In genomic region chr2:181838293-181838680, GRCm38 (mm10) we compare ENCODE assay signal across 8 mouse cellular contexts. TPM values are rescaled to one million over a fixed set of nuclear protein-coding genes. Genes with fewer than 3 reads are reported as not detected.
DNase-seq lines count a peak whose midpoint lies in the region; ATAC-seq and TF ChIP-seq lines count a peak whose summit lies in the region.

No protein-coding gene starts in this region.

- H3K4me2 ChIP-seq in hindbrain, embryonic 15.5 days, result peak overlapping the region; percentile 75
- peak overlapping the region; percentile 80 for H3K4me2 ChIP-seq in liver, embryonic 12.5 days
- H3K4me2 ChIP-seq in neural tube, embryonic 15.5 days, result peak overlapping the region; percentile 80

- H3K4me3 ChIP-seq in gastrocnemius, adult 2 months, result peak overlapping the region; percentile 90
- peak overlapping the region; percentile 85 for H3K4me3 ChIP-seq in hindbrain, embryonic 15.5 days
- peak overlapping the region; percentile 79 for H3K4me3 ChIP-seq in liver, embryonic 12.5 days
- H3K4me3 ChIP-seq in neural tube, embryonic 15.5 days (replicated peaks), result peak overlapping the region; percentile 74

- no peaks in the 10 kb centered on the region for H3K9me3 ChIP-seq in hindbrain, embryonic 15.5 days
- no peaks in the 10 kb centered on the region for H3K9me3 ChIP-seq in liver, embryonic 12.5 days (replicated peaks)
- H3K9me3 ChIP-seq in neural tube, embryonic 15.5 days (replicated peaks), result no peaks in the 10 kb centered on the region

- intact Hi-C loops in gastrocnemius, adult 2 months (cut with DNase I), result no loop called here
- intact Hi-C loops in gastrocnemius, postnatal 14 days (cut with DNase I; ENCODE audit: low total_unique reads), result no loop called here

- H3K4me1 ChIP-seq in hindbrain, embryonic 15.5 days (replicated peaks), result peaks cover 16% of the 10 kb centered on the region
- peaks cover 28% of the 10 kb centered on the region for H3K4me1 ChIP-seq in liver, embryonic 12.5 days
- peaks cover 18% of the 10 kb centered on the region for H3K4me1 ChIP-seq in neural tube, embryonic 15.5 days

- peak; percentile 54 for ATAC-seq in erythroblast, adult 5-6 weeks (replicated peaks; ENCODE audit: low FRiP score, poor library complexity, severe bottlenecking)
- ATAC-seq in hindbrain, embryonic 15.5 days (ENCODE audit: low FRiP score, low read depth), result peak; percentile 32; the same call in 1 of the 2 replicates
- ATAC-seq in liver, embryonic 12.5 days, result peak; percentile 25
- ATAC-seq in neural tube, embryonic 15.5 days (ENCODE audit: low FRiP score), result peak; percentile 18

- peaks cover 4% of the 10 kb centered on the region; the same call in 1 of the 2 replicates for H3K36me3 ChIP-seq in hindbrain, embryonic 15.5 days
- H3K36me3 ChIP-seq in liver, embryonic 12.5 days, result peaks cover 10% of the 10 kb centered on the region
- peaks cover 9% of the 10 kb centered on the region; the same call in 1 of the 2 replicates for H3K36me3 ChIP-seq in neural tube, embryonic 15.5 days

- H3K27me3 ChIP-seq in hindbrain, embryonic 15.5 days, result no peaks in the 10 kb centered on the region
- no peaks in the 10 kb centered on the region for H3K27me3 ChIP-seq in liver, embryonic 12.5 days (replicated peaks)
- H3K27me3 ChIP-seq in neural tube, embryonic 15.5 days (replicated peaks), result no peaks in the 10 kb centered on the region

- H3K9ac ChIP-seq in hindbrain, embryonic 15.5 days, result peak overlapping the region; percentile 82
- H3K9ac ChIP-seq in liver, embryonic 12.5 days, result peak overlapping the region; percentile 87
- peak overlapping the region; percentile 65 for H3K9ac ChIP-seq in neural tube, embryonic 15.5 days (replicated peaks)

- TF ChIP-seq CTCF in gastrocnemius, adult 2 months (IDR thresholded peaks at IDR 0.05), result no peak

- WGBS in hindbrain, embryonic 15.5 days, result 0% methylated on average over 3 of the region's 3 CpGs
- WGBS in liver, embryonic 12.5 days (ENCODE audit: insufficient replicate concordance), result 11% methylated on average over 3 of the region's 3 CpGs
- WGBS in neural tube, embryonic 15.5 days, result 1% methylated on average over 3 of the region's 3 CpGs

- peak; percentile 21 for DNase-seq in gastrocnemius, adult 2 months
- DNase-seq in gastrocnemius, postnatal 14 days, result no peak
- peak; percentile 41 for DNase-seq in MN1 (ENCODE audit: low spot score)
- no peak for DNase-seq in c-Kit-positive CD71-positive TER-119-positive erythroid progenitor cells, embryonic 14.5 days (ENCODE audit: low spot score)

- peak overlapping the region; percentile 99 for H3K27ac ChIP-seq in gastrocnemius, adult 2 months
- peak overlapping the region; percentile 88 for H3K27ac ChIP-seq in hindbrain, embryonic 15.5 days (replicated peaks)
- peak overlapping the region; percentile 85 for H3K27ac ChIP-seq in liver, embryonic 12.5 days
- peak overlapping the region; percentile 86 for H3K27ac ChIP-seq in neural tube, embryonic 15.5 days (replicated peaks)

RNA-seq across cellular contexts. Expression of gene Pcmtd2, which starts 0.6 kb away (rescaled TPM):
- 10 to 100 TPM; 37.2 to 47.1 TPM for total RNA-seq in gastrocnemius, adult 2 months (2021)
- 10 to 100 TPM; 18.3 to 30.7 TPM for total RNA-seq in gastrocnemius, postnatal 14 days (2021)
- total RNA-seq in erythroblast, adult 5-6 weeks (2015; ENCODE audit: low replicate concordance), result 120 and 125 TPM in 2 replicates
- 171 and 192 TPM in 2 replicates for total RNA-seq in erythroblast, adult 5-6 weeks (2017; ENCODE audit: low replicate concordance)
- polyA plus RNA-seq in hindbrain, embryonic 15.5 days (2015; fragmentation: Nextera tagmentation; extraction: Ambion mirVana), result 27.2 and 28.8 TPM in 2 replicates
- polyA plus RNA-seq in liver, embryonic 12.5 days (2016; fragmentation: Nextera tagmentation; extraction: Ambion mirVana), result 18.2 TPM in 2 replicates
- polyA plus RNA-seq in neural tube, embryonic 15.5 days (2015; fragmentation: Nextera tagmentation; extraction: Ambion mirVana), result 26.6 and 30.2 TPM in 2 replicates

RNA-seq across cellular contexts. Expression of gene Polr3k, which starts 25.9 kb away (rescaled TPM):
- total RNA-seq in gastrocnemius, adult 2 months (2021), result 10 to 100 TPM in 1 of 2 experiments, 1 to 10 TPM in 1; 9.4 to 10.0 TPM
- total RNA-seq in gastrocnemius, postnatal 14 days (2021), result 10 to 100 TPM in 1 of 2 experiments, 1 to 10 TPM in 1; 9.2 to 10.1 TPM
- total RNA-seq in erythroblast, adult 5-6 weeks (2015; ENCODE audit: low replicate concordance), result 2.5 and 7.3 TPM in 2 replicates
- 7.7 and 11.7 TPM in 2 replicates for total RNA-seq in erythroblast, adult 5-6 weeks (2017; ENCODE audit: low replicate concordance)
- 70.8 and 73.4 TPM in 2 replicates for polyA plus RNA-seq in hindbrain, embryonic 15.5 days (2015; fragmentation: Nextera tagmentation; extraction: Ambion mirVana)
- polyA plus RNA-seq in liver, embryonic 12.5 days (2016; fragmentation: Nextera tagmentation; extraction: Ambion mirVana), result 42.4 and 44.1 TPM in 2 replicates
- 74.2 and 76.2 TPM in 2 replicates for polyA plus RNA-seq in neural tube, embryonic 15.5 days (2015; fragmentation: Nextera tagmentation; extraction: Ambion mirVana)

Comparison
In these comparisons a context has a peak if more than half of its experiments do, and no peak if none do; other contexts are left out.
1. DNase-seq: peak in gastrocnemius, adult 2 months (single experiment) and MN1 (single experiment); none in gastrocnemius, postnatal 14 days (single experiment) and c-Kit-positive CD71-positive TER-119-positive erythroid progenitor cells, embryonic 14.5 days (single experiment).
2. Peak in every context shown above with its lines, with median percentiles within 50 percentile points of each other: H3K27ac ChIP-seq, H3K4me3 ChIP-seq, ATAC-seq, H3K4me2 ChIP-seq and H3K9ac ChIP-seq.